Mouse (Mus musculus) liver, embryonic 14.5 days (tissue): ENCODE measurements around the gene Rerg.

Experiments
- CTCF ChIP-seq: IDR thresholded peaks from 2 replicates; pipeline ENCODE4 v1.5.1; 2016; ENCODE audit warnings: antibody characterized with exemption, low read depth, control low read depth
- EP300 ChIP-seq: IDR thresholded peaks from 2 replicates; pipeline ENCODE4 v1.6.1; 2016; ENCODE audit warnings: antibody characterized with exemption, low read depth

GRCm38 (mm10) chr6:137045011-137045504, 125.2 kb downstream of the Rerg start:
- TF ChIP-seq CTCF (no peak), EP300 (no peak)
